10 mouse cellular contexts compared by ENCODE assay signal in the genomic region with DNA sequence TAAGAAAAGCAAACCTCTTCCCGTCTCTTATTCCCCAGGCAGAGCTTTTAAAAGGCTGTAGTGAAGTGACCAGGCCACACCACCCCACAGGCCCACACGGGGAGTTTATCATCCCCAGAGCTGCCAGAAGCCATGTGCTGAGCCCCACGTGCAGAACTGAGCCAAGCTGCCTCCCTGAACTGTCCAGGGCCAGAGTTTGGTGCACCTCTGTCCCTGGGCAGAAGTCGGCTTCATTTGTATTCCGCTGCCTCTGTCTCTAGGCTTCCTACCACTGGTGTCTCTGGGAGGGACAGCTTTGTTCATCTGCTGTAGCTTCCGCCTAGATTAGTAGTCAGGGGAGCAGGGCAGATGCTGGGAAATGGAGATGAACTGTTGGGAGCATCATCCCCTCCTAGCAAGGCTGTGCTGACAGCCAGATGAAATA.
DNase-seq lines count a peak whose midpoint lies in the region; ATAC-seq lines count a peak whose summit lies in the region.
"Had no signal": no experiment of that assay in that cellular context is flagged by ENCODE, and none has a peak within 500 bp of the region (broad histone marks: within the 10 kb centered on the region; RNA-seq: fewer than 3 reads in every experiment).

No protein-coding gene starts in this region.

- peak; percentile 54 for DNase-seq in embryo, embryonic 11 days
- DNase-seq in embryo, embryonic 10 days (ENCODE audit: low spot score) = no peak
- peak; percentile 53 for DNase-seq in retina, postnatal 1 day
- DNase-seq in retina, embryonic 14.5 days (ENCODE audit: low spot score) = no peak
- no peak for DNase-seq in urinary bladder, postnatal 36 days (ENCODE audit: low spot score in 2 of 2)

- H3K4me1 ChIP-seq in intestine, embryonic 16.5 days (ENCODE audit: control insufficient read depth, insufficient read depth, low read length) = peaks cover 33% of the 10 kb centered on the region
- peaks cover 44% of the 10 kb centered on the region for H3K4me1 ChIP-seq in stomach, embryonic 15.5 days

- no peak overlapping the region for H3K4me3 ChIP-seq in intestine, embryonic 16.5 days (ENCODE audit: low read length)
- no peak overlapping the region for H3K4me3 ChIP-seq in stomach, embryonic 15.5 days (replicated peaks)

- H3K27ac ChIP-seq in intestine, embryonic 16.5 days (ENCODE audit: low read length) = peak overlapping the region; percentile 79
- peak overlapping the region; percentile 87 for H3K27ac ChIP-seq in stomach, embryonic 15.5 days
- H3K27ac ChIP-seq: liver, embryonic 14.5 days had no signal

- H3K4me2 ChIP-seq in intestine, embryonic 16.5 days (ENCODE audit: low read depth, low read length) = no peak overlapping the region
- H3K4me2 ChIP-seq in stomach, embryonic 15.5 days = no peak overlapping the region

- WGBS in intestine, embryonic 16.5 days = 47% methylated on average over 6 of the region's 6 CpGs
- 49% methylated on average over 6 of the region's 6 CpGs for WGBS in stomach, embryonic 15.5 days

- H3K36me3 ChIP-seq in intestine, embryonic 16.5 days (ENCODE audit: control insufficient read depth, insufficient read depth, low read length) = 0 out of 2 replicates have a peak, but pooled peaks cover 2% of the 10 kb centered on the region
- H3K36me3 ChIP-seq in stomach, embryonic 15.5 days = no peaks in the 10 kb centered on the region

- peak overlapping the region; percentile 54 for H3K9ac ChIP-seq in intestine, embryonic 16.5 days (ENCODE audit: low read depth, low read length)
- H3K9ac ChIP-seq in stomach, embryonic 15.5 days = no peak overlapping the region
- H3K9ac ChIP-seq: liver, embryonic 14.5 days had no signal

- H3K9me3 ChIP-seq in intestine, embryonic 16.5 days (ENCODE audit: control insufficient read depth, low read length) = no peaks in the 10 kb centered on the region
- H3K9me3 ChIP-seq in stomach, embryonic 15.5 days = no peaks in the 10 kb centered on the region

- H3K27me3 ChIP-seq in intestine, embryonic 16.5 days (replicated peaks; ENCODE audit: control insufficient read depth, insufficient read depth, low read length) = no peaks in the 10 kb centered on the region
- no peaks in the 10 kb centered on the region for H3K27me3 ChIP-seq in stomach, embryonic 15.5 days (replicated peaks)
- H3K27me3 ChIP-seq: CH12.LX had no signal

- ATAC-seq in intestine, embryonic 16.5 days = 0 out of 2 replicates have a peak, but pooled peaks have one; percentile 34
- ATAC-seq in stomach, embryonic 15.5 days (ENCODE audit: insufficient read depth, low FRiP score, low read depth) = no peak
- ATAC-seq in CD4-positive, CD25-positive, alpha-beta regulatory T cell, adult 4 months = no peak

Comparison
In these comparisons a context has a peak if more than half of its experiments do, and no peak if none do; other contexts are left out.
1. DNase-seq: peak in embryo, embryonic 11 days (single experiment) and retina, postnatal 1 day (single experiment); none in embryo, embryonic 10 days (single experiment), retina, embryonic 14.5 days (single experiment) and urinary bladder, postnatal 36 days (0 of 2).